Mouse (Mus musculus) monocyte, adult 5-6 weeks (primary cell): ENCODE results near the gene Ctsd. TPM values are rescaled to one million over a fixed set of nuclear protein-coding genes. Genes with fewer than 3 reads are reported as not detected.
A peak's percentile ranks its signal among the peaks of the same experiment; 100 is the strongest.

Experiments
- ATAC-seq: fragments of 153-309, 156-312 bp; replicated peaks from 2 replicates; pipeline ENCODE4 v1.8.0; 2017; ENCODE audit warnings: mild to moderate bottlenecking; ENCODE audit not compliant: low TSS enrichment, insufficient number of reproducible peaks, severe bottlenecking, poor library complexity, low FRiP score
- total RNA-seq: library from RNA; stranded (forward); fragments of 200-1000, 200-491, 200-594 nt; gene quantifications from 3 replicates; pipeline ENCODE4 v1.2.3, GENCODE M21; 2017

Ctsd gene
- total RNA-seq, 1 experiment from 2014 or later, result 304 TPM

- peak; percentile 28; the same call in 1 of the 2 replicates for ATAC-seq
Observed at GRCm38 (mm10) chr7:142379186-142379585, 8.7 kb downstream of the Ctsd start.

- ATAC-seq, result no peak
Observed at GRCm38 (mm10) chr7:142377233-142377925, 10.5 kb downstream of the Ctsd start.

GRCm38 (mm10) chr7:142376096-142376495, 11.7 kb downstream of the Ctsd start:
- no peak for ATAC-seq

- ATAC-seq, result no peak
Observed at GRCm38 (mm10) chr7:142375261-142375724, 12.5 kb downstream of the Ctsd start.

GRCm38 (mm10) chr7:142374413-142375015, 13.3 kb downstream of the Ctsd start:
- no peak for ATAC-seq

GRCm38 (mm10) chr7:142373641-142374412, 14.0 kb downstream of the Ctsd start, which contains the start of gene Ifitm10:
TSS of gene Ifitm10 (minus strand) at chr7:142373753.
- ATAC-seq, result no peak

- no peak for ATAC-seq
Observed at GRCm38 (mm10) chr7:142373039-142373438, 14.8 kb downstream of the Ctsd start.

- no peak for ATAC-seq
Observed at GRCm38 (mm10) chr7:142371768-142372661, 15.8 kb downstream of the Ctsd start.

- ATAC-seq, result no peak
Observed at GRCm38 (mm10) chr7:142371398-142371767, 16.5 kb downstream of the Ctsd start.

GRCm38 (mm10) chr7:142370937-142371336, 16.9 kb downstream of the Ctsd start:
- ATAC-seq, result no peak

GRCm38 (mm10) chr7:142369820-142370219, 18.0 kb downstream of the Ctsd start:
- ATAC-seq, result no peak

GRCm38 (mm10) chr7:142368856-142369255, 19.0 kb downstream of the Ctsd start:
- ATAC-seq, result no peak

GRCm38 (mm10) chr7:142363107-142363506, 24.7 kb downstream of the Ctsd start:
- ATAC-seq, result no peak

- ATAC-seq, result no peak
Observed at GRCm38 (mm10) chr7:142360743-142361142, 27.1 kb downstream of the Ctsd start.

GRCm38 (mm10) chr7:142359129-142359528, 28.7 kb downstream of the Ctsd start:
- no peak for ATAC-seq

GRCm38 (mm10) chr7:142357566-142357965, 30.3 kb downstream of the Ctsd start:
- no peak for ATAC-seq

GRCm38 (mm10) chr7:142354661-142355233, 33.1 kb downstream of the Ctsd start:
- ATAC-seq, result no peak

- ATAC-seq, result peak; percentile 85
Observed at GRCm38 (mm10) chr7:142353854-142354253, 34.0 kb downstream of the Ctsd start.
